Mouse (Mus musculus) heart, adult 8-10 months (tissue): ENCODE data around the gene Hist1h2bf. TPM values are rescaled to one million over a fixed set of nuclear protein-coding genes. Genes with fewer than 3 reads are reported as not detected.
A peak's percentile ranks its signal among the peaks of the same experiment; 100 is the strongest.
"Not testable (repeated sequence)": the region's sequence is repeated elsewhere in the genome, so short reads cannot be mapped to it uniquely, and the experiment has no call there.

ENCODE experiments used
- DNase-seq: peaks from one replicate; pipeline ENCODE4 v3.0.0; 2022; ENCODE audit warnings: low spot score
- total RNA-seq, 4 experiments: library from RNA; stranded (reverse); gene quantifications; 2 replicates each; pipeline ENCODE4 v1.2.4; 2022

Gene Hist1h2bf
- total RNA-seq, 4 experiments from 2014 or later, result 5.9 to 13.7 (median 10.7) TPM

DNA sequence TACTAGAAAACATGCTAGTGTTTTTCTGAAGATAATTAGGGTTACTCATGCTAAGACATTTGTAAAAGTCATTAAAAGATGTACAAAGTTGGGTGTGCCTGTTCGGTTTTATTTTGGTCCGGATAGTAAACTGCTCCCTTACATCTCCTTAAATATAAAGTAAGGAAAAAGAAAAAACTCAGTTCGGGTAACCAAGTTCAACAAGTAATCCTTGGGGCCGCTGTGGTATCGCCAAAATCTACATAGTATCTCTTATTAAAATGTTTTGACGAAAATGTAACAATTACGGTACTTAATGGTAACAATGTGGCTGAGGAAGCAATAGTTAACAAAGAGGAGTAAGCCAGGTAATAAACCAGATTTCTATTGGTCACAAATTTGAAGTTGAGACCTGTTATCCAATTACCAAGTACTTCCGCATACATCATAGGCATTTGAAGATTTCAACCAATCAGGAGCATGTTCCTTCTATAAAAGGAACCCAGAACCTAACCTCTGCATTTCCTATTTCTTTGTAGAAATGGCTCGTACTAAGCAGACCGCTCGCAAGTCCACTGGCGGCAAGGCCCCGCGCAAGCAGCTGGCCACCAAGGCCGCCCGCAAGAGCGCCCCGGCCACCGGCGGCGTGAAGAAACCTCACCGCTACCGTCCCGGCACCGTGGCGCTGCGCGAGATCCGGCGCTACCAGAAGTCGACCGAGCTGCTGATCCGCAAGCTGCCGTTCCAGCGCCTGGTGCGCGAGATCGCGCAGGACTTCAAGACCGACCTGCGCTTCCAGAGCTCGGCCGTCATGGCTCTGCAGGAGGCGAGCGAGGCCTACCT, 29.8 kb downstream of the Hist1h2bf start, which contains the start of gene Hist1h3f:
Hist1h3f (plus strand) TSS at position 88 of the 822 bp plus-strand sequence.
- DNase-seq, result peak; percentile 96

DNA sequence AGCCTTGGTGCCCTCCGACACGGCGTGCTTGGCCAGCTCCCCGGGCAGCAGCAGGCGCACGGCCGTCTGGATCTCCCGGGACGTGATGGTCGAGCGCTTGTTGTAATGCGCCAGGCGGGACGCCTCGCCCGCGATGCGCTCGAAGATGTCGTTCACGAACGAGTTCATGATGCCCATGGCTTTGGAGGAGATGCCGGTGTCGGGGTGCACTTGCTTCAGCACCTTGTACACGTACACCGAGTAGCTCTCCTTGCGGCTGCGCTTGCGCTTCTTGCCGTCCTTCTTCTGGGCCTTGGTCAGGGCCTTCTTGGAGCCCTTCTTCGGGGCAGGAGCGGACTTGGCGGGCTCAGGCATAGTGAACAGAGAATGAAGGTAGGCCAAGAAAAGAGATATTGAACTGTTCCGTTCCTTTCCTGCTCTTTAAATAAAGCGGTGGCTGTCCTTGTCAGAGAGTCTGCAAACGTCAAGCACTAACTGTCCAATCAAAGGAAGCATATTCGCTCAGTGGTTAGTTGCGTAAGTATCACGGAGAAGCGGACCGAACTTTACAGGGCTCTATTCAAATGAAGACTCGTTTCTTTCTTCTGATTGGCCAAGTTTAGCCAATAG, 30.9 kb downstream of the Hist1h2bf start, which contains the start of gene Hist1h2bh:
Hist1h2bh (minus strand) TSS at position 394 of the 609 bp plus-strand sequence.
- peak; percentile 92 for DNase-seq

DNA sequence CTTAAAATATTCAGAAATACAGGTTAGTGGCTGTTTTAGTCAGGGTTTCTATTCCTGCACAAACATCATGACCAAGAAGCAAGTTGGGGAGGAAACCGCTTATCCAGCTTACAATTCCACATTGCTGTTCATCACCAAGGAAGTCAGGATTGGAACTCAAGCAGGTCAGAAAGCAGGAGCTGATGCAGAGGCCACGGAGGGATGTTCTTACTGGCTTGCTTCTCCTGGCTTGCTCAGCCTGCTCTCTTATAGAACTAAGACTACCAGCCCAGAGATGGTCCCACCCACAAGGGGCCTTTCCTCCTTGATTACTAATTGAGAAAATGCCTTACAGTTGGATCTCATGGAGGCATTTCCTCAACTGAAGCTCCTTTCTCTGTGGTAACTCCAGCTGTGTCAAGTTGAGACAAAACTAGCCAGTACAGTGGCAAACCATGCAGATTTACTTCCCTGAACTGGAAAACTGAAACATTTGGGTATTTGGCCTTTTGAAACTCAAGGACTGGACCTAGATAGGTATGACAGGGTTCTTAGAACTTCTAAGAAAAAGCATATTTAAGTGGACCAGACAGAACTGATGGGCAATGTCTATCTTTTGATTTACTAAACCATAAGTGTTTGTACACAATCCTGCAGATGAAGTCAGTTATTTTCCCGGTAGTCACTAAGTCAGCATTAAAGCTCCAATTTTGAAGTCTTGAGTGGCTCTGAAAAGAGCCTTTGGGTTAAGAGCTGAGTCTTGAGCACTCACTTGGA, 31.6 kb downstream of the Hist1h2bf start:
- not testable (repeated sequence) for DNase-seq

DNA sequence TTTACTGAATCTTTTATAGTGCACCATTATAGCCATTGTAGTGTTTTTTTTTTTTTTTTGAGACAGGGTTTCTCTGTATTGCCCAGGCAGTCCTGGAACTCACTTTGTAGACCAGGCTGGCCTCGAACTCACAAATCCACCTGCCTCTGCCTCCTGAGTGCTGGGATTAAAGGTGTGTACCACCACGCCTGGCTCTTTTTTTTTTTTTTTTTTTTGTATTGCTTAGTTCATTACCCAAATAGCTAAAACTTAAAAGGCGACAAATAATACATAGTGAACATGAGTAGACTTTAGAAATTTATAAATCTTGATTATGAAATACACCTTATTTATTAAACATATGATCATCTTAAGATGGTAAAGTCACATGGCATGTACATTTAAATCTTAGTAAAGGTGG, 32.5 kb downstream of the Hist1h2bf start:
- no peak for DNase-seq

DNA sequence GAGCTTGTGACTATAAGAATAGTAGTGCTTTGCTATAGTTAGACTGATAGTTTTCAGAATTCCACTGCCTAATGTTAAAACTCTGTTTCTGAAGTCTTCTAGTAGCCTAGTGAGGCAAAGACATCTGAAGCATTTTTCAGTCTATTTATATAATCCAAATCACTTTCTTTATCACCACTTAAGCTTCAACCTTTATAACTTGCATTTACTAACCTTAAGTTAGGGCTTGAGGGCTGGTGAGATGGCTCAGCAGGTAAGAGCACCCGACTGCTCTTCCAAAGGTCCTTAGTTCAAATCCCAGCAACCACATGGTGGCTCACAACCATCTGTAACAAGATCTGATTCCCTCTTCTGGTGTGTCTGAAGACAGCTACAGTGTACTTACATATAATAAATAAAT, 34.2 kb downstream of the Hist1h2bf start:
- not testable (repeated sequence) for DNase-seq

DNA sequence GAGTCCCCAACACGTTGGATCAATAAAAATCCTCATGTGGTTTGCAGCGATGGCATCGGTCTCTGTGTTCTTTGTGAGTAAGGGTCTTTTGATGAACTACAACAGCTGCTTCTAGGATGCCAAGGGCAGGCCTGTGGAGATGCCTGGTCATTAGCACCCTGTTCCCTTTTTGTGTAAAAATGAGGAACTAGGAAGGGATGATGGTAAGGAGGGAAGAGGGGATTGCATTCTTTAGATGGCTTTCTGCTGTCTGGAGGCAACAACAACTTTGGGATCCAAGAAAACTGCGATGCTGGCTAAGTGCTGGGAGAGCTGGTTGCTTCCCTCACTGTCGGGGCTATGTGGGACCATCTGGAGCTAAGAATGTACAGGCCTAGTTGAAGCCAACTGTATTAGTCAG, 35.7 kb downstream of the Hist1h2bf start:
- DNase-seq, result no peak

DNA sequence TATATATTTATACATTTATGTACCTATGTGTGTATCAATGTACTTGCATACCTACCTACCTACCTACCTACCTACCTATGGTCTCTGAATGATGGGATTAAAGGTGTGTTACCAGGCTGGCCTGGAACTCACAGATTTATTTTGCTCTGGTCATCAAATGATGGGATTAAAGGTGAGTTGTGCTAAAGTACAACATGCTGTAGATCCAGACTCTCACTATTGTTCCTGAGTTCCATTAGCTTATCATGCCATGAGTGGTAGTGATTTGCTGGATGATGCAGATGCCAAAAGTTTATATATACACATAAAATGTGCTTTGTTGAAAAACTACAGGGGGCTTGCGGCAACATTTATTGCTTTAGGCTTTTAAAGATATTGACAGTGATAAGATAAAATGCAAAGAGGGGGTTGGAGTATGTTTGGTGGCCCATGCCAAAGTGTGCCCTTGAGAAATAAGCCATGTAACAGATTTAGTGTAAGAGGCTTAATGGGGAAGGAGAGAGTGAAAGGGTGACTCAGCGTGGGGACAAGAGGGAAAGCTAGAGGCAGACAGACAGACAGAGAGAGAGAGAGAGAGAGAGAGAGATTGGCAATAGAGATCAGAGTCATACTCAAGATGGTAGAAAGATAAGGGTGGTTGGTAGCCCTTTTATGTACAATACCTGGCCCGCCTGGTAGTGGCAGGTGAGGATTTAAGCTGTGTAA, 36.8 kb downstream of the Hist1h2bf start:
- DNase-seq, result no peak

DNA sequence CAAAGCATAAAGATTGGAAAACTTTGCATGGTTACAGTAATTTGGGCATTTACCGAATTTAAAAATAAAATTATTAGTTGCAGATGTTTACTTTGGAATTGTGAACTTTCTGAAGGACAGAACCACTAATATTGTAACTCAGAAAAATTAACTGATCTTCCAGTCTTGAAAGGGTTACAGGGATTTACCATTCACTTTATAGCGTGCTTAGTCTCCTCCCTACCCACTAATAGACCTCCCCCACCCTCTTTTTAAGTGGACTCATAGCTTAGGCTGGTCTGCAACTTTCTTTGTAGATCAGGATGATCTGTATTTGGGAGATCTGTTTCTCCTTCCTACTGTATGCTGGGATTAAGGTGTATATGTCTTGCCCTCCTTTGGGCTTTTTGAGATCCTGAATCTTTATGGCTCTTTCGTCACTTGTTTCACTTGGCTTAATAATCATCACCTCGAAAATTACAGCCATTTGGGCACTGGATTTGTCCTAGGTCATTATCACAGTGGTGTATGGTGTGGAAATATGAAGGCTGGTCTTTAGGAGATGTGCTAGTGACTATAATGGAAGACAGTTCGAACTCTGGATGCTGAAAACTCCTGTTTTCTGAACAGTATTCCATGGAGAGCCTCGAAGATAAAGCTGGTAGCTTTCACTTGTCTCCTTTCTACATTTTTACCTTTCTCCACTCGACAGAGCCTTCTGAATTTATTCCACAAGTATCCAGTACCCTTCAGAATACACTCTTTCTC, 37.7 kb downstream of the Hist1h2bf start:
- no peak for DNase-seq

DNA sequence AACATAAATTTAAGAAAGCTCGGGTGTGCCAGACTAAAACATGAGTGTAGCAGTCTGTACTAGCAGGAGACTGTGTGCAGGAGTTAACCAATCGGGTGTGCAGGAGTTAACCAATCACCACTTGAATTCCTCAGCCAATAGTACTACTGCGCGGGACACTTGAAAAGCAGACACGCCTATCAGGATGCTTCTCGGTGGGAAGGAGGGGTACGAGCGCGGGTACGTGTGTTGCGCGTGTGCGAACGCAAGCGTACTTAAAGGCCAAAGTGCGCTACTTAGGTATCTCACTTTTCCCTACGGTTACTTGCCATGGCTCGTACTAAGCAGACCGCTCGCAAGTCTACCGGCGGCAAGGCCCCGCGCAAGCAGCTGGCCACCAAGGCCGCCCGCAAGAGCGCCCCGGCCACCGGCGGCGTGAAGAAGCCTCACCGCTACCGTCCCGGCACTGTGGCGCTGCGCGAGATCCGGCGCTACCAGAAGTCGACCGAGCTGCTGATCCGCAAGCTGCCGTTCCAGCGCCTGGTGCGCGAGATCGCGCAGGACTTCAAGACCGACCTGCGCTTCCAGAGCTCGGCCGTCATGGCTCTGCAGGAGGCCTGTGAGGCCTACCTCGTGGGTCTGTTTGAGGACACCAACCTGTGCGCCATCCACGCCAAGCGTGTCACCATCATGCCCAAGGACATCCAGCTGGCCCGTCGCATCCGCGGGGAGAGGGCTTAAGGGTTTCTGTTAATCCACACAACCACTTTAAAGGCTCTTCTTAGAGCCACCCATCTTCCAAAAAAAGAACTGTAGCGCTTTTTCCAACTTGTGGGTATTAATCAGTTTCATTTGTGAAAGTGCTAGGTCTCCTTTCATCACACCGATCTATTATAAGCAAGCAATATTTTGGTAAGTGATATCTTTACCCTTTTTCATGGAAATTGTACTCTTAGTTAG, 38.6 kb downstream of the Hist1h2bf start, which contains the start of gene Hist1h3g:
Hist1h3g (plus strand) TSS at position 286 of the 939 bp plus-strand sequence.
- peak; percentile 87 for DNase-seq

DNA sequence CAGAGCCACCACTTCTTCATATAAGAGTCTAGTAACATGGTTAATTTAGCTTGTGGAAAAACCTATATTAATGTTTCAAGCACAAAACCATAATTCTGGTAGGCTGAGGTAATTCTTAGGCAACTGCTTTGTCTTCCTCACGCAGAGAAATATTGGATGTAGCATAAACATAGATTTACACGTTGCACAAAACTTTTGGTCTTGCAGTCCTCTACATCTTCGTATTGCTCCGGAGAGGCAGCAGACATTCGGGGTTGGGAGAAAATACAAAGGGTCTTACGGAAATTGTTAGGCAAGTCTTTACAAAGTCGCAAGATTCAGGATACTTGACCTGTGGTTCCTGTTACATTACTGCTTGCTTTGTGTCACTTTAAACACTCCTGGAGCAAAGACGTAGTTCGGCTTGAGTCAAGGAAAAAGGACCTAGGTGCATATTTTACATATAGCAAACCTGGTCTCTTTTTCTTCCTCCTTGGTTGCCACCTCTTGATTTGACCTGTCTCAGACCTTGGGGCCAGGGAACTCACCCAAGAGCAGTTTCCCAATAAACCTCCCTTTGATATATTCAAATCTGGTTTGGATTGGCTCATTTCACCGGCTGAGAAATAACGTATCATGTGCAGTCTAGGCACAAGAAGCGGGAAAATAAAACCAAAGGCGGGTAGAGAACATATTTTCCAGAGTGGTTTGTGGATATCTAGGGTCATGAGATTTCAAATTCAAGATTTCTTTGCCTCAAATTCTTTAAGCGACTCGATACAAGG, 39.4 kb downstream of the Hist1h2bf start:
- no peak for DNase-seq

DNA sequence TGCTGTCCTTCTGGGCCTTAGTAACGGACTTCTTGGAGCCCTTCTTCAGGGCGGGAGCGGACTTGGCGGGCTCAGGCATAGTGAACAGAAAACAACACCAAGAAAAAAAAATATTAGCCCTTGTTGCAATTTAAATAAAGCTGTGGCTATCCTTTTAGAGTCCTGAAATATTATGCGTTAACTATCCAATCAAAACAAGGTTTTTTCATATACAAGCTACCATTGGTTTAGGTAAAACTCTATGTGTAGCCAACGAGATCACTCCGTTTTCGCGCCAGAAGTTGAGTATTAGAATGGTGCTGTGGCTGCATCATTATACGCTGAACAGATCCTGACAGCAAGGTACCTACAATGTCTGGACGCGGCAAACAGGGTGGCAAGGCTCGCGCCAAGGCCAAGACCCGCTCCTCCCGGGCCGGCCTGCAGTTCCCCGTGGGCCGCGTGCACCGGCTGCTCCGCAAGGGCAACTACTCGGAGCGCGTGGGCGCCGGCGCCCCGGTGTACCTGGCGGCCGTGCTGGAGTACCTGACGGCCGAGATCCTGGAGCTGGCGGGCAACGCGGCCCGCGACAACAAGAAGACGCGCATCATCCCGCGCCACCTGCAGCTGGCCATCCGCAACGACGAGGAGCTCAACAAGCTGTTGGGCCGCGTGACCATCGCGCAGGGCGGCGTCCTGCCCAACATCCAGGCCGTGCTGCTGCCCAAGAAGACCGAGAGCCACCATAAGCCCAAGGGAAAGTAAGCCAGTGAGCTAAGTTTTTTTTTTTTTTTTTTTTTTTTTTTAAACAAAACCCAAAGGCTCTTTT, 40.2 kb downstream of the Hist1h2bf start, which contains the start of gene Hist1h2af:
Hist1h2af (plus strand) TSS at position 347 of the 808 bp plus-strand sequence.
- DNase-seq, result peak; percentile 68

DNA sequence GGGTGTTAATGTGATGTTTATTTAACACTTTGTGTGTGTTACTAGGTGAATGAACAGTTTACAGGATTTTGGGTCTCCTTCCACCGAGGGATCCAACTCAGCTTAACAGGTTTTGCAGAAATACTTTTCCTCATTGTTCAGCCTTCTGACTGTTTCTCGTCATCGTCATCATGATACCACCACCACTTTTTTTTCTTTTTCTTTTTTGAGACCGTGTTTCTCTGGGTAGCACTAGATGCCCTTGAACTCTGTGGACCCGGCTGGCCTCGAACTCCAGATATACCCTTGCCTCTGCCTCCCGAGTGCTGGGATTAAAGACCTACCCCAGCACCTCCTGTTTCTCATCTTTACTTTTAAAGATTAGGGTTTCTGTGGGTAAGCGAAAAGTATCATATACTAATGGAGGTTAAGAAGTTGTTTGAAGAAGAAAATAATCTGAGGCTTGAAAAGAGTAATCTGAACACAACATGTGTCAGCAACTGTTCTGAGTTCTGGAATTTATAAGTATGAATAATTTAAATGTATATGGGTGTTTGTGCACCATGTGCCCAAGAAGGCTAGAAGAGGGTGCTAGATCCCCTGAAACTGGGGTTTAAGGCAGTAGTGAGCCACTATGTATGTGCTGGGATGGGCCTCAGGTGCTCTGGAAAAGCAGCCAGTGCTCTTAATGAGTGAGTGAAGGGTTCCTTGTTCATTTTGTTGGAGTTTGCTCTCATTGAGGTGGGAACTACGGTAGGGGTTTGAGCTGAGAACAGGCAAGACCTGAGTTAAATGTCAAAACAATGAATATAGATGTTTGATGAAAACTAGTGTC, 41.5 kb downstream of the Hist1h2bf start:
- no peak for DNase-seq

DNA sequence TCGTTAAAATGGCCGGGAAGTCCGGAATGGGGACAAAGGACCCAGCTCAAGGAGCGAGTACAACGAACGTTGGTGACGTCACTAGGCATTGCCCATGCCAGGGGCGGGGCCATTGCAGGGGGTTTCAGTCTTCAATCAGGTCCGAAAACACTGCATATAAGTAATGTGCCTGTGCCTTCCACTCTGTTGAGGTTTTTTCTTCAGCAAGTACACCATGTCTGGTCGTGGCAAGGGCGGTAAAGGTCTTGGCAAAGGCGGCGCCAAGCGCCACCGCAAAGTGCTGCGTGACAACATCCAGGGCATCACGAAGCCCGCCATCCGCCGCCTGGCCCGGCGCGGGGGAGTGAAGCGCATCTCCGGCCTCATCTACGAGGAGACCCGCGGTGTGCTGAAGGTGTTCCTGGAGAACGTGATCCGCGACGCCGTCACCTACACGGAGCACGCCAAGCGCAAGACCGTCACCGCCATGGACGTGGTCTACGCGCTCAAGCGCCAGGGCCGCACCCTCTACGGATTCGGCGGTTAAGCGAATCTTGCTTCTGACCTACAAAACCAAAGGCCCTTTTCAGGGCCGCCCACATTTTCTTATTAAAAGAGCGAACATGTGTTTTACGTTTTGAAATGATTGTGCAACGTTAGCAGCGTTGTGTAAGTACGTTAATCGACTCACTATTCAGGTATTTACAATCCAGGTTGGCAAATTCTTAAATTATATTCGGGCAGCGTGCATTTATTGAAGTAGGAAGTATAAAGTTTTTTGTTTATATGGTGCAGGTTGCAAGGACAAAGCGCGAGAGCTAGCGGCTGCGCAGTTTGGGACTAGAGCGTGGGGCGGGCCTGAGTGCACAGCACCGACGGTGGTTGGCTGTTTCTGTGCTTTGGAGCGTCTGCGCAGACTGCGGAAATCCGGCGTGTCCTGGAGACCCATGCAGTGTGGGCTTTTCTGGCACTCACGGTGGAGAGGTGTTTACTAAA, 42.8 kb downstream of the Hist1h2bf start, which contains the start of gene Hist1h4h:
Hist1h4h (plus strand) TSS at position 150 of the 975 bp plus-strand sequence.
- DNase-seq, result peak; percentile 99

DNA sequence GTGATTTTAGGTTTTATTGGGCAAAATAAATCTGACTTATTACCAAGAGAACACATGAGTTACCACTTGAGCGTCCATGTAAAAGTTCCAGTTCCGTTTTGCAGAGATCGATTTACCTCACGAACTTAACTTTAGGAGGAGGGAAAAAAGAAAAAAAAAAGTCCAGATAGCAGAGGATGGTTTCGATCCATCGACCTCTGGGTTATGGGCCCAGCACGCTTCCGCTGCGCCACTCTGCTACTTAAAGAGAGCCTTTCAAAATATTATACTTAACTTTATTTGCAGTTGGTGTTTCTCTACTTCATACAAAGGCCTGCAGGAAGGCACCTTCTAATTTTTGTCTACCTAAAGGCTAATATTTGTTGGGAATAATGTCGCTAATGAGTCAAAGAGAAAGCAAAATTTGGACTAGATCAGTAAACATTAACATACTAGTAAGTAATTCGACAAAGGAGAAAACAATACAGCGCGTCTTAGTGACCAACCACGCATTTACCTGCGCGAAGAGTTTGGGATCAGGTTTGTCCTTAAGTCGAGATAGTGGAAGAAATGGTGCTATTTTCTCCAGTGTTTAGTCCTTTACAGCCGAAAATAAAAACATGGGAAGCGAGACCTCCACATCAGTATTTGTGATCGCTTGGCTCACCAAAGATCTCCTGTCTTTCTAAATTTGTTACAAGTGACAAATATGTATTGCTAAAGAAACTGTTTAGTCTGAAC, 43.7 kb downstream of the Hist1h2bf start:
- DNase-seq, result peak; percentile 88
